Mouse (Mus musculus): ENCODE data around the gene Mif. TPM values are rescaled to one million over a fixed set of nuclear protein-coding genes. Genes with fewer than 3 reads are reported as not detected.

Gene Mif
- total and polyA plus RNA-seq, 3 experiments = 1,217 to 2,151 (median 2,072) TPM

DNA sequence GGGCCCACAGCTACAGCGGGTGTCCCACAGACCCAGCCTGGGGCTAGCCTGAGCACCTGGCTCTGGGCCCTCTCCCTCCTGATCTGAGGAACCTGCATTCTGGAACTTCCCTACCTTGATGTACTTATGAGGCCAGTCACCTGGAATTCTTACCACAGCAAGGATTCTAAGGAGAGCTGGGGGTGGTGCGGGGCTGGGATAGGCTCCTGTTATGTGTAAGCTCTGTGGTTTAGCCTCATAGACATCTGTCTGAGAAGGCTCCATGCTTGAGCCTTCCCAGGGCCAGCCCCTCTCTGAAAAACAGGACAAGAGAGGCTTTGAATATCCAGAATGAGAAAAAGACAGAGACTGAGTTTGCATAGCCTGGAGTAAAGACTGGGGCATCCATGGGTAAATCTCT is 37.6 kb downstream of the Mif start, which contains the start of gene Gstt4:
Gstt4 (minus strand) TSS at position 101 of the 400 bp plus-strand sequence.
- H3K9ac ChIP-seq (ENCODE audit: insufficient read depth, low read depth) = no peak within 1 kb of the TSS
- dilution Hi-C loops (cut with MboI; ENCODE audit: extremely low pct_ligation_motif_present, extremely low pct_unique_long_range_greater_than_20kb, low sequenced_read_pairs) = no loop called here
- H3K79me2 ChIP-seq (replicated peaks; ENCODE audit: control insufficient read depth, extremely low read depth, insufficient read depth, poor library complexity, severe bottlenecking) = no peaks in the 10 kb centered on the region
- H3K4me2 ChIP-seq (ENCODE audit: insufficient read depth, low read depth, poor library complexity, severe bottlenecking) = no peak within 1 kb of the TSS
- no peak within 1 kb of the TSS for H3K4me3 ChIP-seq (replicated peaks in 1 of 3; ENCODE audit: low read depth in 2 of 3, low read length in 2 of 3, poor library complexity in 1 of 3)
- peaks cover 0 to 32% of the 10 kb centered on the region in 2 experiments; a peak in 2 of 4 replicates for H3K4me1 ChIP-seq (ENCODE audit: control insufficient read depth in 1 of 2, insufficient read depth in 2 of 2)
- TF ChIP-seq ZC3H11A (IDR thresholded peaks at IDR 0.05; ENCODE audit: low read depth, low read length) (no peak), BHLHE40 (IDR thresholded peaks at IDR 0.05; ENCODE audit: low read depth, low read length) (no peak), GABPA (IDR thresholded peaks at IDR 0.05; ENCODE audit: insufficient replicate concordance, low read depth, low read length) (no peak), E2F4 (IDR thresholded peaks at IDR 0.05; ENCODE audit: insufficient replicate concordance, low read depth, low read length) (no peak), UBTF (IDR thresholded peaks at IDR 0.05; ENCODE audit: low read depth, low read length) (no peak), USF2 (conservative IDR thresholded peaks at IDR 0.05; ENCODE audit: low read depth, low read length) (no peak), SMC3 (IDR thresholded peaks at IDR 0.05; ENCODE audit: low read depth, low read length) (no peak), MAFK (IDR thresholded peaks at IDR 0.05; ENCODE audit: insufficient replicate concordance, low read length) (no peak), PAX5 (IDR thresholded peaks at IDR 0.05; ENCODE audit: low read length) (no peak), MEF2A (IDR thresholded peaks at IDR 0.05; ENCODE audit: borderline replicate concordance, low read depth, low read length) (no peak), TBP (conservative IDR thresholded peaks at IDR 0.05; ENCODE audit: low read depth, low read length) (no peak), RAD21 (IDR thresholded peaks at IDR 0.05; ENCODE audit: low read depth, low read length) (no peak), RCOR1 (conservative IDR thresholded peaks at IDR 0.05; ENCODE audit: low read depth, low read length) (no peak), ELF1 (IDR thresholded peaks at IDR 0.05; ENCODE audit: low read depth, low read length) (no peak), ETS1 (conservative IDR thresholded peaks at IDR 0.05; ENCODE audit: low read depth, low read length) (no peak), IRF4 (IDR thresholded peaks at IDR 0.05; ENCODE audit: low read depth, low read length) (no peak), POLR2AphosphoS2 (IDR thresholded peaks at IDR 0.05; ENCODE audit: low read depth, low read length) (no peak), SIN3A (IDR thresholded peaks at IDR 0.05; ENCODE audit: low read length) (no peak)
- in situ Hi-C loops (cut with MboI; ENCODE audit: low pct_ligation_motif_present, low pct_unique_long_range_greater_than_20kb, low sequenced_read_pairs) = no loop called here
- H3K36me3 ChIP-seq (replicated peaks in 1 of 2; ENCODE audit: control insufficient read depth in 1 of 2, insufficient read depth in 1 of 2, low read length in 1 of 2) = peaks cover 0 to 5% of the 10 kb centered on the region in 2 experiments
- H3K27me3 ChIP-seq (replicated peaks) = no peaks in the 10 kb centered on the region
- H3K27ac ChIP-seq (ENCODE audit: insufficient read depth, low read depth) = no peak within 1 kb of the TSS
- DNase-seq (ENCODE audit: extremely low read depth) = no peak
- peaks cover 44% of the 10 kb centered on the region for H3K9me3 ChIP-seq (replicated peaks; ENCODE audit: low read length)

GRCm38 (mm10) chr10:75819882-75820281 is 40.2 kb downstream of the Mif start:
- no peak for DNase-seq (ENCODE audit: extremely low read depth)
- TF ChIP-seq CHD1 (IDR thresholded peaks at IDR 0.05; ENCODE audit: low read depth, low read length) = no peak
- Histone ChIP-seq H3K79me2 (replicated peaks; ENCODE audit: control insufficient read depth, extremely low read depth, insufficient read depth, poor library complexity, severe bottlenecking) (no peaks in the 10 kb centered on the region), H3K4me3 (replicated peaks in 1 of 3; ENCODE audit: low read depth in 2 of 3, low read length in 2 of 3, poor library complexity in 1 of 3) (no peak overlapping the region), H3K9ac (ENCODE audit: insufficient read depth, low read depth) (no peak overlapping the region), H3K4me1 (ENCODE audit: control insufficient read depth in 1 of 2, insufficient read depth in 2 of 2) (peaks cover 0 to 17% of the 10 kb centered on the region in 2 experiments; a peak in 2 of 4 replicates), H3K4me2 (ENCODE audit: insufficient read depth, low read depth, poor library complexity, severe bottlenecking) (no peak overlapping the region), H3K36me3 (replicated peaks in 1 of 2; ENCODE audit: control insufficient read depth in 1 of 2, insufficient read depth in 1 of 2, low read length in 1 of 2) (peaks cover 0 to 1% of the 10 kb centered on the region in 2 experiments), H3K27ac (ENCODE audit: insufficient read depth, low read depth) (no peak overlapping the region), H3K9me3 (replicated peaks; ENCODE audit: low read length) (peaks cover 30% of the 10 kb centered on the region), H3K27me3 (replicated peaks) (no peaks in the 10 kb centered on the region)
- dilution Hi-C loops (cut with MboI; ENCODE audit: extremely low pct_ligation_motif_present, extremely low pct_unique_long_range_greater_than_20kb, low sequenced_read_pairs) (no loop called here), in situ Hi-C loops (cut with MboI; ENCODE audit: low pct_ligation_motif_present, low pct_unique_long_range_greater_than_20kb, low sequenced_read_pairs) (no loop called here)
